Mouse (Mus musculus) skeletal muscle tissue, adult 2 months (tissue): ENCODE measurements around the gene Ckm.

Source experiments
- DNase-seq: peaks from one replicate; pipeline ENCODE4 v3.0.0-alpha.2; 2012; ENCODE audit warnings: low read depth, low spot score

The Ckm gene

GRCm38 (mm10) chr7:19404476-19404875 lies at the start of gene Ckm:
Ckm (plus strand) TSS chr7:19404776.
- no peak for DNase-seq

- no peak for DNase-seq
These were observed 49.6 kb upstream of the Ckm start for GRCm38 (mm10) chr7:19354991-19355390.

GRCm38 (mm10) chr7:19356311-19356710 lies 48.3 kb upstream of the Ckm start:
- DNase-seq, result no peak

DNA sequence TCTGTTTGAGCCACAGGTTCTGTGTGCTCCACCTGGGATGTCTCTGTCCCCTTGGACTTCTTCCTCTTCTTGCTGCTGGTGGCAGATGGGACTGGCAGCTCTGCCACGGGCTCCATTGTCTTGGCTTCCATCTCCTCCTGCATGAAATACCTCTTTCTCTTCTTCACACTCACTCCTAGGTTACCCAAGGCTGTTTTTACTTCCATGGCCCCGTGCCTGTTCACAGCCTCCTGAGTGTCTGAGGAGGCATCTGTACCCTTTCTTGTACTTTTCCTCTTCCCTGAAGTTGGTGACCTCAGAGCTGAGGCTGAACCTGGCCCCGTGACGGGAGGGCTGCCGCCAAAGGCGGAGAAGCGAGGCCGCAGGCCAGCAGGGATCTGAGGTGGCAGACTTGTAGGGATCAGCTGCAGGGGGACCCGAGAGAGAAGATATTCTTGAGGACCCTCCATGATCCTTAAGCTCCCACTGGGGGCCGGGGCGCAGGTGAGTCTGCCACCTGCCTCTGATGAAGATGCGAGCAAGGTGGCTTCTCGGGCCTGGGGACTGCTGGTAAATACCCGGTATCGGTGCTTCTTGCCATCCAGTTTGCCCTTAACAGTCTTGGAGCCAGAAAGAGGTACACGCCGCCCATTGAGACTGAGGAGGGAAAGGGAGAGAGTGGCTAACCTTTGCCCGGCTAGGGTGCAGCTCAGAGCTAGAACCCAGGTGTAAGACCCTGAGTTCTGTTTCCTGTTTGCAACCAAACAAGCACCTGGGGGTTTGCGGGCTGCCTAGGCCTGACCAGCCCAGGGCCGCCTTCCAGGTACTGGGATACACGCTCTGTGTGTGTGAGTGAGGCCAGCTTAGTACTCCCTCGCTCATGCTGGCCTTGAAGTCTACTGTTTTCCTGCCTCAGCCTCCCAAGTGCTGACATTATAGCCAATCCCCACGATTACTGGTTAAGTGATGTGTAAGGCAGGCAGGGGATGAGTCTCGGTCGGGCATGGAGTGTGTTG lies 46.9 kb upstream of the Ckm start:
- no peak for DNase-seq

DNA sequence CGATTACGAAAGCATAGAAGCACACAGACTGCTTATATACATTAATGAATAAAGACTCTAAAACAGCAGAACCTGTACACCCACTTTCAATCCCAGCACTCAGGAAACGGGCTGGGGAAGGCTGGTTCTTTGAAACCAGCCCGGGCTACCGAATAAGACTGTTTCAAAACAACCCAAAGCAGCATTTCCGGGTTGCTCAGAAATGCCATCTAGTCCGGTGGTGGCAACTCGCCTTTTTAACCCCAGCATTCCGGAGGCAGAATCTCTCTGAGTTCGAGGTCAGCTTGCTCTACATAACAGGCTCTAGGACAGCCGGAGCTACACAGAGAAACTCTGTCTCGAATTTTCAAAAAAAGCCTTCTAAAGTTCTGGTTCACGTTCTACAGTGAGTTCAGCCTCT lies 45.9 kb upstream of the Ckm start:
- DNase-seq, result no peak

- peak; percentile 66 for DNase-seq
These were observed 45.2 kb upstream of the Ckm start, which contains the start of the genes Cd3eap and Ppp1r13l for GRCm38 (mm10) chr7:19359299-19359891. Cd3eap (minus strand) TSS chr7:19359483. Ppp1r13l (plus strand) TSS chr7:19359749.

DNA sequence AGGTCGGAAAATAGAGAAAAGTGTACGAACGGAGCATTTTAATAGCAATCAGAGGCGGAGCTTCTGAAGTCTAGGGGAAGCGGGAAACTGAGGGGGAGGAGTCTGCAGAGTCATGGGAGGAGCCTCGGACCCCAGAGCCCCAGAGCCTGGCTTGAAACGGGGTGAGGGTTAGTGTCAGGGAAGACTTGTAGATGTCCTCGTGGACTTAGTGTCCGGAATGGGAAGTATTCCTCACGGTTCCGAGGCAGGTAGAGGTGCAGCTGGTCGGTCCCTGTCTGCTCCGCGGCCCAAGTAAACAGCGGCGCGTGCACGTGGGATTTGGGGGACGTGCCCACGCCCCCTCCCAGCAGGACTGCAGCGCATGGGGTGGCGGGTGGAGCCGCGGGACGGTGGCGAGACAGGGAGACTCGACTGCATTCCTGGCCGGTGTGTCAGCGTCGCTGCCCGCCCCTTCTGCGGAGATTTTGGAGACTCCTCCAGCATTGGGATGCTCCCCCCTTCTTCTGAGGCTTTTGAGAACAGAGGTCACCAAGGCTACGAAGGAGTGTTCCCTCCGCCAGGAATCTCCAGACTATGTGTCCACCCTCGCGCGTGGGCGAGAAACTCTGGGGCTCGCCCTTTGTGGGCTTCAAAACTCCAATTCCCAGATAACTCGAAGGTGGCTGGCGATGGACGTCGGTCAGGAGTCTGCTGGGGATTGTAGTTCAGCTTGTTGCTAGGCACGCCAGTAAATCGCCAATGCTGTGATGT lies 44.5 kb upstream of the Ckm start:
- DNase-seq, result peak; percentile 70

- DNase-seq, result peak; percentile 87
These were observed 43.6 kb upstream of the Ckm start for GRCm38 (mm10) chr7:19360944-19361343.

DNA sequence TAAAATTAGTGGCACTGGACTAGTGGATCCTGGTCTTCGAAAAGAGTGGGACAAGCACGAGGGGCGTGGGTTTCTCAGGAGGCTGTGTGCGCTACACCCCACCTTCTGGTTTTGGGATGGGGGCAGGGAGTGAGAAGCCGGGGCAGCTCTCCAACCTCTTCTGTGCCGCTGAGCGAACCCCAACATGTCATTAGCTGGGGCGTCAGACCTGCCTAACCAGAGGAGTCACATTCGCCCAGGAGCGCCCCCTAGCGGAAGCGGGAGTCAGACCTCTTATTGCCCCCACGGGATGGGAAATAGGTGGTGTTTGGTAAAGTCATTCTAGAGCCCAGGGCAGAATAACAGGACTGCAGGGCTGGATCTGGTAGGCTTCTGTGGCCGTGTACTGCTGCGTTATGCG lies 42.9 kb upstream of the Ckm start:
- DNase-seq, result peak; percentile 62

GRCm38 (mm10) chr7:19362276-19362675 lies 42.3 kb upstream of the Ckm start:
- DNase-seq, result no peak

GRCm38 (mm10) chr7:19363881-19364280 lies 40.7 kb upstream of the Ckm start:
- no peak for DNase-seq

- DNase-seq, result no peak
These were observed 39.2 kb upstream of the Ckm start for GRCm38 (mm10) chr7:19365376-19365775.

- DNase-seq, result no peak
These were observed 36.2 kb upstream of the Ckm start for GRCm38 (mm10) chr7:19368380-19368779.

- no peak for DNase-seq
These were observed 34.7 kb upstream of the Ckm start for GRCm38 (mm10) chr7:19369823-19370425.

DNA sequence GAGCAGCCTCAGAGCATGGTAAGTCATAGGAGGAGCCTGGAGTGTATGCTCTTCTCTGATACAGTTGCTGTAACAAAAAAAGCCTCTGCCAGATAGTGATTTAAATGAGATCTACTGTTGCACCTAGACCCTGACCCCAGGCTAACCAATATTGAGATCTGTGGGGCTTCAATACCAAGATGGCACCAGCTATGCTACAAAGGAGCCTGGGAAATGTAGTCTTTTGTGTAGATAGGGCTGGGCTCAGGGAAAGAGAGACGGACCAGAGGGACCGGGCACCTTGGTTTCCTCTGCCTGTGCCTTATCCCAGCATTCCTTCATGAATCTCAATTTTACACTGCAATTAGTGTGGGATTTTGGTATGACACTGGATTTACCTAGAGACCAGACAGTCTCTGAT lies 31.2 kb upstream of the Ckm start:
- no peak for DNase-seq

DNA sequence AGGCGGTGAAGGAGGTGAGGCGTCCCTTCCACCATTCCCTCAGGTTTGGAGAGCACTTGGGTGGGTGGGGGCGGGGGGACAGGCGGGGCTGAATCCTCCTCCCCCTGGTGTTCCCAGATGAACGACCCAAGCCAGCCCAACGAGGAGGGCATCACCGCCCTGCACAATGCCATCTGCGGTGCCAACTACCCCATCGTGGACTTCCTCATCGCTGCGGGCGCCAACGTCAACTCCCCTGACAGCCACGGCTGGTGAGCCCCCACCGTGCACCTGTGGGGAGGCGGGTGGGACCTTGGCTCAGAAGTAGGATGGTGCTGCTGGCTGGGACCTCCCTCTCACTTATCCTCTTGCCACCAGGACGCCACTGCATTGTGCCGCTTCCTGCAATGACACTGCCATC lies 29.2 kb upstream of the Ckm start:
- no peak for DNase-seq

GRCm38 (mm10) chr7:19376019-19376418 lies 28.6 kb upstream of the Ckm start:
- no peak for DNase-seq

GRCm38 (mm10) chr7:19378049-19378448 lies 26.5 kb upstream of the Ckm start:
- DNase-seq, result no peak

GRCm38 (mm10) chr7:19381377-19382165 lies 23.0 kb upstream of the Ckm start, which contains the start of gene Ercc2:
Ercc2 (plus strand) TSS chr7:19382010.
- peak; percentile 98 for DNase-seq

- no peak for DNase-seq
These were observed 22.4 kb upstream of the Ckm start for GRCm38 (mm10) chr7:19382166-19382541.

DNA sequence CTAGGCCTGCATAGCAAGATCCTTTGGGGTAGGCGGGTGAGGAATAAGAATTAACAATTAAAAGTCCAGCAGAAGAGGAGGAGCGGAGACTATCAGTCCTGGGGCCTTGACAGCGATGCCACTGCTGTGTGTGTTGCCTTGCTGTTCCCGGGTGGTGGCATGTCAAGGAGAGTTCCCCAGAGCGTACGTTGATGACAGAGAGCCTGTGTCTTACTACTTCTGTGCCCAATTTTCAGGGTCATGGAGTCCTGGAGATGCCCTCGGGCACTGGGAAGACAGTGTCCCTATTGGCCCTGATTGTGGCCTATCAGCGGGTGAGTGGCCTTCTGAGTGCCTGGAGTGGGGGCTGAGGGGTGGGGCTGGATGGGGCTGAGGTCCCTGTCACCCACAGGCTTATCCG lies 20.9 kb upstream of the Ckm start:
- no peak for DNase-seq
